Mouse (Mus musculus) limb, embryonic 11.5 days (tissue): Measurements from ENCODE around the gene Adamtsl1. TPM values are rescaled to one million over a fixed set of nuclear protein-coding genes. Genes with fewer than 3 reads are reported as not detected.

ENCODE experiments used
- ATAC-seq: fragments of 200-750 bp; cut with Nextera tagmentation; 2 replicates; pipeline ENCODE4 v1.8.0; 2017; ENCODE audit warnings: low read depth; ENCODE audit not compliant: insufficient number of reproducible peaks, low FRiP score, low TSS enrichment
- DNase-seq: peaks from one replicate; pipeline ENCODE4 v3.0.0-alpha.2; 2015; ENCODE audit warnings: low spot score
- H3K27ac ChIP-seq: fragments of 300-500 bp; sonication (generic); replicated peaks from 2 replicates; pipeline ENCODE4 v1.5.1; 2014; ENCODE audit warnings: low read depth, mild to moderate bottlenecking, low read length
- H3K27me3 ChIP-seq: fragments of 300-500 bp; sonication (generic); 2 replicates; pipeline ENCODE4 v1.6.1; 2014; ENCODE audit warnings: mild to moderate bottlenecking, low read length, mixed read lengths; ENCODE audit not compliant: control insufficient read depth, insufficient read depth
- H3K36me3 ChIP-seq: fragments of 300-500 bp; sonication (generic); 2 replicates; pipeline ENCODE4 v1.6.1; 2014; ENCODE audit warnings: mild to moderate bottlenecking, low read length, moderate library complexity, mixed read lengths; ENCODE audit not compliant: control insufficient read depth, insufficient read depth
- H3K4me1 ChIP-seq: fragments of 300-500 bp; sonication (generic); 2 replicates; pipeline ENCODE4 v1.6.1; 2014; ENCODE audit warnings: low read length, mixed read lengths; ENCODE audit not compliant: control insufficient read depth, insufficient read depth
- H3K4me2 ChIP-seq: fragments of 300-500 bp; sonication (generic); 2 replicates; pipeline ENCODE4 v1.6.1; 2014; ENCODE audit warnings: low read depth, mild to moderate bottlenecking, moderate library complexity; ENCODE audit not compliant: severe bottlenecking
- H3K4me3 ChIP-seq: fragments of 300-500 bp; sonication (generic); 2 replicates; pipeline ENCODE4 v1.5.1; 2014; ENCODE audit warnings: low read depth, low read length
- H3K9ac ChIP-seq: fragments of 300-500 bp; sonication (generic); 2 replicates; pipeline ENCODE4 v1.6.1; 2014; ENCODE audit warnings: mild to moderate bottlenecking, low read length
- H3K9me3 ChIP-seq: fragments of 300-500 bp; sonication (generic); 2 replicates; pipeline ENCODE4 v1.6.1; 2016; ENCODE audit warnings: low read length; ENCODE audit not compliant: control insufficient read depth
- WGBS: fragments of 180-500 bp; shearing (Covaris S2); extraction: QIAGEN DNeasy Blood & Tissue Kit; methylation state at CpG from one replicate; pipeline ENCODE4 v1.1.7; 2014; 5-methylcytosine and 5-hydroxymethylcytosine counted together
- polyA plus RNA-seq: library from polyadenylated mRNA; unstranded; fragments of >200 nt; fragmentation: Nextera tagmentation; extraction: Ambion mirVana; gene quantifications from 2 replicates; pipeline ENCODE4 v1.2.1, GENCODE M21; 2014

Gene Adamtsl1
- polyA plus RNA-seq, 1 experiment from 2014 or later: 5.8 TPM

DNA sequence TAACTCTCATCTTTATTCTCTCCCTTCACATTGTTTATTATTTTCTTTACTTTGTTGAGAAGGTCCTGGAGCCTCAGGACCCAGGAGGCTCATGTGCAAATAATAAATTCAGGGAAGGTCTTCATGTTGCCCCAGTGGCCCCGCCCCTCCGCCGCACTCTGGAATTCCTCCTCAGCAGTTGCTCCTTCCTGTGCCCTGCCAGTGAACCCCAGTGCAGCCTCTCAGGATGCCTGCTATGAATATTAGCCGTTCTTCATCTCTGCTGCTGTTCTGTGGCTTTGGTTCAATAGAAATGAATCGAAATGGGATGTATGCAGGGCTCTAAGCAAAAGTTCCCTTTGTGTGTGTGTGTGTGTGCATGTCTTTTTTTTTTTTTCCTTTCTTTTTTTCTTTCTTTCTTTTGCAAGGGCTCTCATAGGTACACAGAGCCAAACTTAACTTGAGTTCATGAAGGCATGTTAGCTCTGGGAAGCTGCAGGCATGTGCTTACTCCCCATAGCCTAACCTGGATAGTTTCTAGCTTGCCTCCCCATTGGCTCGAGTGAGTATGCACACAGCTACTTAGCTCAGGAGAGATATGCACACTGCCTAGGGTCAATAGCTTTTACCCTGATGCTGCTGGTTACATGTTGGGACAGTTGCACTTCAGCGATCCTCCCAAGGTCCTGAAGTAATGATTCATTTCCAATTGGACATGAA lies 892.7 kb downstream of the Adamtsl1 start:
- 55% methylated on average over 7 of the region's 7 CpGs for WGBS
- Histone ChIP-seq H3K9me3 (no peaks in the 10 kb centered on the region), H3K4me2 (no peak overlapping the region), H3K4me1 (peaks cover 15% of the 10 kb centered on the region), H3K4me3 (no peak overlapping the region), H3K36me3 (no peaks in the 10 kb centered on the region), H3K9ac (no peak overlapping the region), H3K27me3 (no peaks in the 10 kb centered on the region), H3K27ac (peak overlapping the region; percentile 42; the same call in 1 of the 2 replicates)
- DNase-seq: peak; percentile 70
- ATAC-seq: peak; percentile 35; the same call in 1 of the 2 replicates

DNA sequence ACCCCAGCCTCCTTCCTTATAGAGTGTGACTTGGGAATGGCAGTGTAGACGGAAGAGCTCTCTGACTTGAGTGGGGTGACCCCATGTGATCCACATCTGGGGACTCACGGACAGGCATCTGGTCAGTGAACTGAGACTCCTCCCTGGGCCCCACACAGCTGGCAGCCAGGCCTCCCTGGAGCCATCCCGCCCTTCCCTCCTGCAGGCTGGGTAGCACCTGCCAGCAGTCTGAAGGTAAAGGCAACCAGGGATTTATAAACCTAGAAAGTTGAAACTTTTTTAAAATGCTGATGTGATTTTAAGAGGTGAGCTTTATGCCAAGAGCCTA lies 893.2 kb downstream of the Adamtsl1 start:
- H3K4me3 ChIP-seq: no peak overlapping the region
- peaks cover 15% of the 10 kb centered on the region for H3K4me1 ChIP-seq
- no peak overlapping the region; the same call in 1 of the 2 replicates for H3K27ac ChIP-seq
- H3K9me3 ChIP-seq: no peaks in the 10 kb centered on the region
- H3K4me2 ChIP-seq: no peak overlapping the region
- H3K36me3 ChIP-seq: no peaks in the 10 kb centered on the region
- H3K27me3 ChIP-seq: no peaks in the 10 kb centered on the region
- DNase-seq (no peak), ATAC-seq (peak; percentile 54; the same call in 1 of the 2 replicates)
- no peak overlapping the region for H3K9ac ChIP-seq
- WGBS: 51% methylated on average over 3 of the region's 3 CpGs

GRCm38 (mm10) chr4:86408421-86408820 lies 894.4 kb downstream of the Adamtsl1 start:
- WGBS: 85% methylated on average over 9 of the region's 9 CpGs
- DNase-seq (no peak), ATAC-seq (no peak)
- Histone ChIP-seq H3K27ac (no peak overlapping the region), H3K27me3 (no peaks in the 10 kb centered on the region), H3K36me3 (no peaks in the 10 kb centered on the region), H3K4me3 (no peak overlapping the region), H3K4me2 (no peak overlapping the region), H3K9ac (no peak overlapping the region), H3K4me1 (peaks cover 15% of the 10 kb centered on the region), H3K9me3 (no peaks in the 10 kb centered on the region)

DNA sequence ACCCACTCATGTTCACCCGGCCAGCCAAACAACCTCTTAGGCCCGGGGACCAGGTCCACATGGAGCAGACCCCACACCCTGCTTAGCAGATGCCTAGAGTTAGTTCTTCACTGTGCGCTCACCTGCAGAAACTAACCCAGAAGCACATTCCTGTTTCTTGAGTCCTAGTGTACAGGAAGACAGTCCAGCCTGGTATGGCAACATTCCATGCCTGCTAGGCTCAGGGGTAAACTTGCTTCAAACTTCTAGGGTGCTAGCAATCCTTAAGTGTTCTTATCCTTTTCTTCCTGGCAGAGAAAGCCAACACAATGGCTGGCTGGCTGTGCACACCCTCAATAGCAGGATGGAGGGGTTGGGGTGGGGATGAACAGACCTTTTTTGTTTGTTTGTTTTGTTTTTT lies 897.0 kb downstream of the Adamtsl1 start:
- Histone ChIP-seq H3K4me2 (no peak overlapping the region), H3K9me3 (no peaks in the 10 kb centered on the region), H3K36me3 (no peaks in the 10 kb centered on the region), H3K4me3 (no peak overlapping the region), H3K27me3 (no peaks in the 10 kb centered on the region), H3K27ac (no peak overlapping the region), H3K9ac (no peak overlapping the region), H3K4me1 (peaks cover 15% of the 10 kb centered on the region)
- no peak for DNase-seq
- WGBS: 89% methylated on average over 3 of the region's 3 CpGs
- ATAC-seq: no peak

GRCm38 (mm10) chr4:86413388-86413787 lies 899.4 kb downstream of the Adamtsl1 start:
- Histone ChIP-seq H3K4me1 (peaks cover 5% of the 10 kb centered on the region; the same call in 1 of the 2 replicates), H3K27ac (no peak overlapping the region), H3K36me3 (no peaks in the 10 kb centered on the region), H3K9ac (no peak overlapping the region), H3K4me2 (no peak overlapping the region), H3K9me3 (no peaks in the 10 kb centered on the region), H3K4me3 (no peak overlapping the region), H3K27me3 (no peaks in the 10 kb centered on the region)
- ATAC-seq (no peak), DNase-seq (peak; percentile 19)
- WGBS: 66% methylated on average over 3 of the region's 3 CpGs

DNA sequence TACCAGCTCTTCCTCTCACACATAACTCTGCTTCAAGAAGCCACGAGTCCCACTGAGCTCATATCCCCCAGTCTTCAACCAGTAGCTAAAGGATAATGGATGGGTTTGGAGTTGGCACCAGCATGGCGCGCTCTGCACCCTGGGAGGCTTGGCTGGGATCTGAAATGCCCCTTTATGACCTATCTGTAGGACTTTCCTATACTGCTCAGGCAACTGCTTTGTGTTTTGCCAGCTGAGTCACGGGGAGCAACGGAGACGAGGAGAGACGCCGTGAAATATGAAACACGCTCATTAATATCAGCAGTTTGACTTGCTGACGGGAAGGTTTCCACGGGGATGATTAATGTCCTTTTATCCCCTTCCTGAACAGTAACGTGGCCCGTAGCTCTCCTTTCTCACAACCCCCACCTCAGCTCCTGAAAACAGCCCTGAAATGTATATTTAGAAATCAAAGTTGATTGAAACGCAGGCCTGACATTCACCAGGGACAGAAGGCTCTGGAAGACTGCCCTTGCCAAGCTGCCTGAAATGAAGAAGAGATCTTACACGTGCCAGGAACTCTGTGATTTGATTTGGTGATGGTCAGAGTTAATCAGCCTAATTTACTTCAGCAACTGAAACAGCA lies 902.5 kb downstream of the Adamtsl1 start:
- Histone ChIP-seq H3K27ac (no peak overlapping the region), H3K9ac (no peak overlapping the region), H3K9me3 (no peaks in the 10 kb centered on the region), H3K4me2 (no peak overlapping the region), H3K4me3 (no peak overlapping the region), H3K27me3 (no peaks in the 10 kb centered on the region), H3K4me1 (peaks cover 5% of the 10 kb centered on the region; the same call in 1 of the 2 replicates), H3K36me3 (no peaks in the 10 kb centered on the region)
- DNase-seq: peak; percentile 23
- WGBS: 55% methylated on average over 15 of the region's 15 CpGs
- ATAC-seq: no peak

- no peaks in the 10 kb centered on the region for H3K9me3 ChIP-seq
- DNase-seq (no peak), ATAC-seq (no peak)
- H3K4me2 ChIP-seq: no peak overlapping the region
- no peak overlapping the region for H3K4me3 ChIP-seq
- H3K36me3 ChIP-seq: no peaks in the 10 kb centered on the region
- 79% methylated on average over 6 of the region's 6 CpGs for WGBS
- no peaks in the 10 kb centered on the region for H3K27me3 ChIP-seq
- H3K9ac ChIP-seq: no peak overlapping the region
- H3K27ac ChIP-seq: no peak overlapping the region
- H3K4me1 ChIP-seq: peaks cover 4% of the 10 kb centered on the region; the same call in 1 of the 2 replicates
Observed at GRCm38 (mm10) chr4:86422586-86422985, 908.6 kb downstream of the Adamtsl1 start.

DNA sequence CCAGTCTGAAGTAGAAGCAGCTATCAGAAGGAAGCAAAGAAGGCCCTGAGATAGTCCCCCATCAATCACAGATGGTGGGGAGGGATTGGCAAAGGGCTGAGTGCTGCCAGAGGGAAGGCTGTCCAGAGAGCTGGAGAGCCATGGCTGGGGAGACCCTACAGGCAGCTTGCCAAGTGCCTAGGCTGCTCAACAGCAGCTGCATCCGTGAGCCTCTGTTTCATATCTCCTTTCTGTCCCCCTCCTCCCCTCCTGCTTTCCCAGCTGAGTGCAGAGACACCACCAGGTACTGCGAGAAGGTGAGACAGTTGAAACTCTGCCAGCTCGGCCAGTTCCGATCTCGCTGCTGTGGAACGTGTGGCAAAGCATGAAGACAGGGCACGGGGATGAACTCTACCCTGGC lies 911.6 kb downstream of the Adamtsl1 start:
- ATAC-seq (no peak), DNase-seq (no peak)
- Histone ChIP-seq H3K9me3 (no peaks in the 10 kb centered on the region), H3K9ac (no peak overlapping the region), H3K4me3 (no peak overlapping the region), H3K36me3 (no peaks in the 10 kb centered on the region), H3K27me3 (no peaks in the 10 kb centered on the region), H3K27ac (no peak overlapping the region), H3K4me2 (no peak overlapping the region), H3K4me1 (peaks cover 4% of the 10 kb centered on the region; the same call in 1 of the 2 replicates)
- 84% methylated on average over 7 of the region's 7 CpGs for WGBS
